Mouse (Mus musculus): ENCODE results near the gene Enthd1. TPM values are rescaled to one million over a fixed set of nuclear protein-coding genes. Genes with fewer than 3 reads are reported as not detected.
A peak's percentile ranks its signal among the peaks of the same experiment; 100 is the strongest.
"Not testable (repeated sequence)": the region's sequence is repeated elsewhere in the genome, so short reads cannot be mapped to it uniquely, and the experiment has no call there.

The Enthd1 gene
- polyA plus RNA-seq, 1 experiment from 2014 or later: not detected

DNA sequence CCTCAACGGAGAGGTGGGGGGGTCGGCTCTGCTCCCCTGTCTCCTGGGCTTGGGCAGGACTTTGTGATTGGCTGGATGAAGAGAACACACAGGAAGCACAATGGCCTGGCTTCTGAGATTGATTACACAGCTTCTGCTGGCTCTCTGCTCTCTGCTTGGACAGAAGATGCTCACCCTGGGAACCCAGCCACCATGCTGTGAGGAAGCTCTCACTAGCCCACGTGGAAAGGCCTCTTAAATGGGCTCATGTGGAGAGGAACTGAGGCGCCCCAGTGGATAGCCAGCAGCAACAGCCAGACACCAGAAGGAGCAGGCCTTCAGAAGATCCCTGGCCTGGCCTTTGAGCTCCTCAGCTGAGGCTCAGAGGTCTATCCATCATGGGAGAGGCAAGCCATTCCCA, 59.9 kb downstream of the Enthd1 start:
- H3K27me3 ChIP-seq: peaks cover 13% of the 10 kb centered on the region
- POLR2A ChIA-PET: no interaction called here

DNA sequence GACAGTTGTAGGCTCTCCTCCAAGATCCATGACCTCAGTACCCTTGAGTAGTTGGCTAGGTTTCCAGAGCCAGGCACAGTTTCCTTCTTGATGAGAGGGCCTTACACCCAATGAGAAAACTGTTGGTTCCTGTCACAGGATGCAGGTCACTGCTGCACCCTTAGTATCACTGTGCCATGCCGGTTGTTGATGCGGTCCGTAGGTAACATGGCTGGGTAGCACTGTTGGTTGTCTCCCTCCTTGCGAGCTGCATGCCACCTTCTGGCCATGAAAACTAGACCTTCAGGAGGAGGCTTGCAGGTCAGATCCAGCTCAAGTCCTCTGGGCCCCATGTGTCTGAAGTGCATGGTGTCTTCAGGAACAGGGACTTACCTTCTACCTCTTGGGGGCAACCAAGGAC, 61.8 kb downstream of the Enthd1 start:
- ATAC-seq; CTCF ChIA-PET; DNase-seq (ENCODE audit: low read depth, low spot score); in situ Hi-C loops (cut with MboI; ENCODE audit: low pct_unique_long_range_greater_than_20kb); POLR2A ChIA-PET; H3K27me3 ChIP-seq: not testable (repeated sequence)

More for the DNA sequence above, 59.9 kb downstream of the Enthd1 start:
- no peak for DNase-seq (ENCODE audit: low read depth, low spot score)
- TF ChIP-seq CTCF (IDR thresholded peaks at IDR 0.05): no peak
- in situ Hi-C loops (cut with MboI; ENCODE audit: low pct_unique_long_range_greater_than_20kb): no loop called here
- no peak for ATAC-seq
- CTCF ChIA-PET: no interaction called here

DNA sequence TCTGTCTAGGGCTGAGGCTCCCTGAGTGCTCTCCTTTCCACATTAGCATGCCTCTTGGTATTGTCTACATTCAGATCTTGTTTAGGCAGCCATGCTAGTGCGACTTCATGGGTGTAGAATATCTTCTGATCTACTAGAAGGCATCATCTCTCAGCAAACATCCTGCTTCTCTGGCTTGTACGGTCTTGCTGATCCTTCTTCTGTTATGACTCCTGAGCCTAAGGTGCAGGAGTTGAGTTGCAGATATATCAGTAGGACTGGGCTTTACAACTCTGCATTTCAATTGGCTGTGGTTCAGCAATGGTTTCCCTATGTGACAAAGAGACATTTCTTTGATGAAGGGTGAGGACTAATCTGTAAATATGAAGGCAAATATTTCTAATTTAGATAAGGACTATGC, 62.2 kb downstream of the Enthd1 start:
- DNase-seq (ENCODE audit: low read depth, low spot score) (no peak), ATAC-seq (no peak)
- peaks cover 6% of the 10 kb centered on the region for H3K27me3 ChIP-seq
- TF ChIP-seq CTCF (IDR thresholded peaks at IDR 0.05): no peak
- in situ Hi-C loops (cut with MboI; ENCODE audit: low pct_unique_long_range_greater_than_20kb): no loop called here
- ChIA-PET POLR2A (no interaction called here), CTCF (interaction anchor here (1.0 kb wide), 1 partner anchor 16 kb away, joined by 3 read pairs; no protein-coding TSS in a partner anchor)

DNA sequence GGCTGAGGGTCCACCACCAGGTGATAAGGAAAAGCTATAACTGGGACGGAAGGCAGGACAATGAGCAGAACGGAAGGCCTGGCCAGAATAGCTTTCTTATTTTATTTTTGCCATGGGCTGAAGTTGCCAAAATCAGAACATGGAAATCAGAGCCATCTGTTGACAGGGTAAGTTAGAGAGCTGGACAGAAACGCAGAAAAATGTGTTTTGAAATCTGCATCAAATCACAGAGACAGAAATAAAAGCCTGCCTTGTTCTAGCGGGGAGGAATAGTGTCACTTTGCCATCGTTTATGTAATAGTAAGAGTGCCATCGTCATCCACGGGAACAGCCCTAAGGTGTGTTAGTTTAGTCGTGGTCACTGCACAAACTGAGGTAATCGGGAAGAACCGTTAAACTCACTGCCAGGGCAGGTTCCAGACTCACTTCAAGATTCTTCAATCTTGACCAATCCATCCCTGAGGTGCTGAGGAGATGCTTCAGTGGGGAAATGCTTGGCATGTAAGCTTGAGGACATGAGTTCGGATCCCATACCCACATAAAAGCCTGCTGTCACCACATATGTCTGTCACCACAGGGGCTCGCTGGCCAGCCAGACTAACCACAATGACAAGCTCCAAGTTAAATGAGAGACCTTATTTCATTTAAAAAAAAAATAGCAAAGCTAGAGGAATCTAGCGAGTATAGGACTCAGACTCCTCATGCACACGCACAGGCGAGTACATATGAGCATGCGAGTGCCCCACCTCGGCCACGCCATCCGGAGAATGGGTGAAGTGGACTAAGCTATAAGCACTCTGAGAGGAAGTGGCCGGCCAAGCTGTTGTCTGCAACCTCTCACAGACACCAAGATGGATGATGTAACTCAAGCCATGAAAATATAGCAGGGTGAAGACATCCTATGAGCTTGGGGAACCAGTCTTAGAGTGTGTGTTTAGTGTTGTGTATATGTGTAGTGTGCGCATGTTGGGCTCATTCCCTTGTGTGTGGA, 63.6 kb downstream of the Enthd1 start:
- ChIA-PET CTCF (interaction anchor here (0.8 to 1.0 kb wide), 2 partner anchors 15 to 19 kb away, joined by 3 read pairs; no protein-coding TSS in a partner anchor), POLR2A (interaction anchor here (0.6 kb wide), 1 partner anchor 231 kb away, joined by 3 read pairs; no protein-coding TSS in a partner anchor)
- H3K27me3 ChIP-seq: peaks cover 6% of the 10 kb centered on the region
- no peak for DNase-seq (ENCODE audit: low read depth, low spot score)
- in situ Hi-C loops (cut with MboI; ENCODE audit: low pct_unique_long_range_greater_than_20kb): no loop called here
- TF ChIP-seq CTCF (IDR thresholded peaks at IDR 0.05): no peak
- ATAC-seq: no peak

DNA sequence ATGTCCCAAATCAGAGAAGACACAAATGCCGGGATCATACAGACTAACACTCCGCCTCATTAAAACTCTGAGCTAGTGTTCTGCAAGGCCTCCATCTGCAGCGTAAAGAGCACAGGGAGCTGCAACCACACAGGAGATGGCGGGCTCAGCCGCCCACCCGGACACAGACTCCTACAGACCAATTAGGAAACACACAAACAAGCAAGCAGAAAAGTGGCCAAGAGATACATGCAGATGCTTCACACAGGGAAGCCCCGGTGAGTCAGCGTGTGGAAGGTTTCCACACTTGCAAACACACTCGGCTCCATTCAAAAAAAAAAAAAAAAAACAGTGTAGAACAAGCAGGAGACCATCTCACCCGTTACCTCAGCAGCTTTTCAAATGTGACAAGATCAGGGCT, 64.5 kb downstream of the Enthd1 start:
- TF ChIP-seq CTCF (IDR thresholded peaks at IDR 0.05): no peak
- ATAC-seq (no peak), DNase-seq (ENCODE audit: low read depth, low spot score) (no peak)
- H3K27me3 ChIP-seq: peaks cover 6% of the 10 kb centered on the region
- in situ Hi-C loops (cut with MboI; ENCODE audit: low pct_unique_long_range_greater_than_20kb): no loop called here
- ChIA-PET CTCF (no interaction called here), POLR2A (no interaction called here)

DNA sequence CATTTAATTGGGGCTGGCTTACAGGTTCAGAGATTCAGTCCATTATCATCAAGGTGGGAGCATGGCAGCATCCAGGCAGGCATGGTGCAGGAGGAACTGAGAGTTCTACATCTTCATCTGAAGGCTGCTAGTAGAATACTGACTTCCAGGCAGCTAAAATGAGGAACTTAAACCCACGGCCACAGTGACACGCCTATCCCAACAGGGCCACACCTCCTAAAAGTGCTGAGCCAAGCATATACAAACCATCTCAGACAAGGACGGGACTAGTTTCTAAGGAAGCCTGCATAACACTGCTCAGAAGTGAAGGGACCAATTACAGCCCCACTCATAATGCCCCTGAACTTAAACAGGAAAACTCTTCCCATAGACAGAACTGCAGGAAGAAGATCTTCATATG, 67.2 kb downstream of the Enthd1 start:
- in situ Hi-C loops (cut with MboI; ENCODE audit: low pct_unique_long_range_greater_than_20kb): loop anchor here (10.0 kb wide), 1 partner anchor 223 kb away; no protein-coding TSS in a partner anchor
- CTCF ChIA-PET; DNase-seq (ENCODE audit: low read depth, low spot score); POLR2A ChIA-PET; H3K27me3 ChIP-seq; ATAC-seq: not testable (repeated sequence)

DNA sequence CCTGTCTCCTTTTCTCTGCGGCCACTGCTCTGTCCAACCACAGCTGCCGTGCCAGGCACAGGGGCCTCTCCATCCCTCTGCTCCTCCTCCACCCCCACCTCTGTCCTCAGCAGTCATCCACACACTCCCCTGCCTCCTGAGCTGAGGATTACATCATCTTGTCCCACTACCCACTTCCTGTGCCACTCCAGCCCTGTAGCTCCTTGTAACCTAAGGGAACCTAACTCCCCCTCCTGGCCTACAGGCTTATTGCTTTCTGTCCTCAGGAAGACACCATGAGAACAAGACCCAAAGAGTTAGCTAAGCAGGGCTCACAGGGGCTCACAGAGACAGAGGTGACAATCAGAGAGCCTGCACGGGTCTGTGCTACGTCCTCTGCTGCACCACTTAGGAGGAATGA, 73.5 kb downstream of the Enthd1 start:
- TF ChIP-seq CTCF (IDR thresholded peaks at IDR 0.05): no peak
- POLR2A ChIA-PET: no interaction called here
- in situ Hi-C loops (cut with MboI; ENCODE audit: low pct_unique_long_range_greater_than_20kb): loop anchor here (10.0 kb wide), 1 partner anchor 217 kb away; no protein-coding TSS in a partner anchor
- DNase-seq (ENCODE audit: low read depth, low spot score) (no peak), ATAC-seq (no peak)
- no peaks in the 10 kb centered on the region for H3K27me3 ChIP-seq
- CTCF ChIA-PET: no interaction called here

DNA sequence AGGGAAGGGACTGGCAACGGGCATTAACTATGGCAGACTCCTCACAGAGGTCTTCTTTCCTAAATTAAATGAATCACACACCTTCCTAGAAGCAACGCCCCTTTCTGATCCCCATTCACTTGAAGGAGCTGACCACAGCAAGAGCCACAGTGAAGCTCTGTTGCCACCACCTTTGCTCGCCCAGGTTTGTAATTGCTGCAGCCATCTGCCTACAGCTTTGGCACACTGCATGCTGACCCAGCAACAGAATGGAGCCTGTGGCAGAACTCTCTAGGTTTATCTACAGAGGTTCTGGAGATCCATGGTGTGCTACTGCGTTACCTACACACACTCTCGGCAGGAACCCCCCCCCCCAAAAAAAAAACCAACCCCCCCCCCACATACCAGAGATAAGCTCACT, 74.8 kb downstream of the Enthd1 start:
- in situ Hi-C loops (cut with MboI; ENCODE audit: low pct_unique_long_range_greater_than_20kb): loop anchor here (10.0 kb wide), 1 partner anchor 215 kb away; no protein-coding TSS in a partner anchor
- ChIA-PET CTCF (no interaction called here), POLR2A (no interaction called here)
- no peaks in the 10 kb centered on the region for H3K27me3 ChIP-seq
- no peak for ATAC-seq
- no peak for TF ChIP-seq CTCF (IDR thresholded peaks at IDR 0.05)
- no peak for DNase-seq (ENCODE audit: low read depth, low spot score)

DNA sequence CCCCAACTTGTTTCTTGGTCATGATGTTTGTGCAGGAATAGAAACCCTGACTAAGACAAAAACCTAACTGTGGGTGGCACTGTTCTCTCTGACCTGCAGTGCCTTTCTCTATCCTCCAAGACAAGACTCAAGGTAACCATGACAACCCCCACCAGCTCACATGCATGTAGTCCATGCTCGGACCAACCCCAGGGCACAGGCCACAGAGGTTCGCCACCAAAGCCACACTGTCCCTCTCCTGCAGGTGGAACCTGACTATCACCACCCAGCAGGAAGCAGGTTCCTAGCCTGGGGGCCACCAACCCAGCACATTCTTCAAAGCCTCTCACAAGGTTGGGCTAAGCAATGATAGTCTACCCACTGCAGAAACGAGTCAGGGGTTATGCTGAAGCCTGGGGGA, 76.3 kb downstream of the Enthd1 start:
- no peak for ATAC-seq
- ChIA-PET CTCF (no interaction called here), POLR2A (no interaction called here)
- no peak for TF ChIP-seq CTCF (IDR thresholded peaks at IDR 0.05)
- in situ Hi-C loops (cut with MboI; ENCODE audit: low pct_unique_long_range_greater_than_20kb): no loop called here
- H3K27me3 ChIP-seq: no peaks in the 10 kb centered on the region
- no peak for DNase-seq (ENCODE audit: low read depth, low spot score)

DNA sequence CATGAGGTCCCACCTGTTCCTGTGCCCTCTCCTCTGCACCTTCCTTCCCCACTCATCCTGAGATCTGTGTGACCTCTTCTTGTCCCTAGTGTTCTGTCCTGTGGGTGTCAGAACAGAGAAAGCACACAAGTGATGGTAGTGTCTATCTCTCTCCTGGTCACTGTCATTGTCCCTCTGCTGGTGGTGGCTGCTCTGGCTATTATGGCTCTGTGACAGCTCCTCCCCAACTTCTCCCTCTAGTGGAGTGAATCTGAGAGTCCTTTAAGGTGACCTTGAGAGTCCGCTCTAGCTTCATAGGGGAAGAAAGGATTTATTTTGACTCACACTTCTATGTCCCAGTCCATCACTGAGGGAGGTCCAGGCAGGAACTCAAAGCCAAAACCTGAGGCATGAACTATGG, 79.4 kb downstream of the Enthd1 start:
- no peak for TF ChIP-seq CTCF (IDR thresholded peaks at IDR 0.05)
- ATAC-seq (peak; percentile 31), DNase-seq (ENCODE audit: low read depth, low spot score) (no peak)
- POLR2A ChIA-PET: no interaction called here
- in situ Hi-C loops (cut with MboI; ENCODE audit: low pct_unique_long_range_greater_than_20kb): no loop called here
- CTCF ChIA-PET: interaction anchor here (1.4 kb wide), 1 partner anchor 17 kb away, joined by 3 read pairs; no protein-coding TSS in a partner anchor
- H3K27me3 ChIP-seq: no peaks in the 10 kb centered on the region

DNA sequence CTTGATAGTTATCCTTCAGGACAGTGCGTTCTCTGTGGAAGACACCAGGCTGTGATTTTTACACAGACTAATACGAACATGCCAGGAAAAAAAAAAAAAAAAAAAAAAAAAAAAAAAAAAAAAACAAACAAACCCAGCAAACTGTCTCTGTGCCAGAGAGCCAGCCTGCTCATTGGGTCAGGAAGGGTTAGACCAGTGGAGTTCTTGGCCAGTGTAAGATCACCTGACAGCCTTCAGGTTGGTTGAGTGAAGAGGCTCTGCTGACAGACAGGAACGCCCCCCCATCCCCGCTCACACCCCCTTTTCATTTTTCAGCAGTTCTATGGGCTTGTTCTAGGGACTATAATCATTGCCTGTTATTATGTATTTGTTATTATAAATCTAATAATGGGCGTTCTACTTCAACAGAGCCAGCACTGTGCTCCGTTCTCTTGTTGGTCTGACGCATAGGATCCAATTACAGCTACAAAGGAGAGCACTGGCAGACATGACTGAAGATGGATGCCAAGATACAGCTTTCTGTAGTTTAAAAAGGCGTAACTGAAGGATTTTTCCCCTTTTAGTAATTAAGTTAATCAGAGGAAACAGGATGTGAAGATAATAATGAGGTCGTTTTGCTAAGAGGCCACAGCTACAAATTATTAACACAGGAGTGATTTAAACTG, 81.8 kb downstream of the Enthd1 start:
- POLR2A ChIA-PET: interaction anchor here (0.7 kb wide), 1 partner anchor 17 kb away, joined by 3 read pairs; no protein-coding TSS in a partner anchor
- ATAC-seq (no peak), DNase-seq (ENCODE audit: low read depth, low spot score) (no peak)
- TF ChIP-seq CTCF (IDR thresholded peaks at IDR 0.05): no peak
- in situ Hi-C loops (cut with MboI; ENCODE audit: low pct_unique_long_range_greater_than_20kb): no loop called here
- CTCF ChIA-PET: interaction anchor here (1.6 kb wide), 1 partner anchor 18 kb away, joined by 3 read pairs; no protein-coding TSS in a partner anchor
- H3K27me3 ChIP-seq: no peaks in the 10 kb centered on the region
